Mouse (Mus musculus) cerebellum, adult 8-10 months (tissue): ENCODE data around the gene Kirrel.

Experiments
- DNase-seq: peaks from one replicate; pipeline ENCODE4 v3.0.0; 2022

Gene Kirrel

DNA sequence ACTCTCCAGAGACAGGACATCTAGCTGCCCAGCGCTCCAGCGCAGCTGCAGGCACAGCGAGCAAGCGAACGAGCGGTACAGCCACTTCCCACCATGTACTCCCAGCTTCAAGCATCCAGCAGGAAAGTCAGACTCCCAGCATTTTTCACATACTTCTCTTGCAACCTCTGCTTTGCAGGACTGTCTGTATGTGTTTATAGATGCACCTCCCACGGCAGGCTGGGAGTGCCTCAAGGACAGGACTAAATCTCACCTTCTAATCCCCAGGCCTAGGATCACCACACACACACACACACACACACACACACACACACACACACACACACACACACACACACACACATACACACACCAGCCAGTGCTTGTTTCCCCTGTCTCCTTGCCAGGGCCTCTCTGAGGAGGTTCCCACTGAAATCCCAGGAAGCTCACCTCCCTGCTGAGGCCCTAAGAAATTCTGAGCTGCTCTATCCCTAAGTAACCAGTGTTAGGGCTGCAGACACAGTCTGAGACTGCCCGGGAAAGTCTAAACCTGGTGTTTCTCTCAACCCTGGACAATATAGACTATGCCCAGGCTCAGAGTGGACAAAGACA lies 9.2 kb downstream of the Kirrel start:
- no peak for DNase-seq

DNA sequence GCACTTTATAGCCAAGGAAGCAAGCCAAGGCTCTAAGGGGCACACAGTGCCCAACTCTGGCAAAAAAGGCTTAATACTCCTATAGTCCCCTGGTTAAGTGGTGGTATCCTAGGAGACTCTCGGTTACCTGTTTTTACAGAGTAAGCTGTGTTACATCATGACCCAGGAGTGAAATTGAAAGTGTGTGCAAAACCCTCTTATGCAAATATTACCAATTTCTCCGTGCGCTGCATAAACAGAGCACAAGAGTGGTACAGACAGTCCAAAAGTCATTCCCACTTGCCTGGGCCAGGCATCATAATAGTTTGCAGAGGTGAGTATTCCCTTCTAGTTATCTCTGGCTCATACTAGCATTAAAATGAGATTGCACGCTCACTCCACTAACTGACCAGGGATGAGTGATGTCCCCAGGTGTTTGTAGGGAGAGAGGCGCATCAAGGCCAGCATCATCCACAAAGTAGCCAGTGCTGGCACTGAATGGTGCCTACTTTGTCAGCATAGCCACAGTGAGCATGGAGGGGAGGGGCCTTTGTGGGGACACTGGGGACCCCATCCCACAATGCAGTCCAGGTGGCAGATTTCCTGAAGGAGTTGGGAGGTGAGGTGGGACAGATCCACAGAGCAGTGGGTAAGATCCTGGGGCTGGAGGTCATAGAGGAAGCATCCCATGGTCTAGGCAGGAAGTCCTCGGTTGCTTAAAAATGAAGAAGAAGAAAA lies 10.3 kb downstream of the Kirrel start:
- DNase-seq, result no peak

DNA sequence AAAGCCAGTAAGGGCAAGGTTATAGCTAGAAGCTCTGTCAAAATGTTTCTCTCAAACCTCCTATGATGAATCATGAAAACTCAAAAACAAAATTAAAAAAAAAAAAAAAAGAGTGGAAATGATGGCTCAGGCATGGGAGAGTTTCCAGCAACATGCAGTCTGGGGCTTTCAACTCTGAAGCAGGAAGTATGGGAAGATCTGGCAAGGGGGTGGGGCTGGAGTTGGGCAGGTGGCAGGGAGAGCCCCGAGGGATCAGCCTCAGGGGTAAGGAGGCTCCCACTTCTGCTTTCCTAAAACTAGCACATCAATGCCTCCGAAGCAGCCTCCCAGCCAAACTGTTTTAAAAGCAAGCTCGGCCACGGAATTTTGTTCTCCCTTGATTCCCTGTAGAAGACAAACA lies 11.4 kb downstream of the Kirrel start:
- DNase-seq, result no peak

DNA sequence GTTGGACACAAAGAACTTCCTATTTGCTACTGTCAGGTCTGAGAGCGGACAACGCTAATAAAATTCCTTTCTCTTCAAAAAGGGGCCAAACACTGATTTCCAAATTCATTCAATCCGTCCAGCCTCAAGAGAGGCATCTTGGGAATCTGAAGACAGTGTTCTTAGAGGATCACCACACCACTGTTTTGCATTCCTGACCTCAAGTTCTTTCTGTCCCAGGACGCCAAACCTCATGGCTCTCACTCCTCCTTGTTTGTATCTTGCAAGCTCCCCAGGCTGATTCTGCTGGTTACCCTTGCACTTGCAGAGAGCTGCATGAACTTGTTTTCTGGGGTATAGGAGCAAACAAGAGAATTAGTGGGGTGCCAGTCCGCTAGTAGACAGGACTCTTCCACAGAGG lies 12.2 kb downstream of the Kirrel start:
- DNase-seq, result no peak

DNA sequence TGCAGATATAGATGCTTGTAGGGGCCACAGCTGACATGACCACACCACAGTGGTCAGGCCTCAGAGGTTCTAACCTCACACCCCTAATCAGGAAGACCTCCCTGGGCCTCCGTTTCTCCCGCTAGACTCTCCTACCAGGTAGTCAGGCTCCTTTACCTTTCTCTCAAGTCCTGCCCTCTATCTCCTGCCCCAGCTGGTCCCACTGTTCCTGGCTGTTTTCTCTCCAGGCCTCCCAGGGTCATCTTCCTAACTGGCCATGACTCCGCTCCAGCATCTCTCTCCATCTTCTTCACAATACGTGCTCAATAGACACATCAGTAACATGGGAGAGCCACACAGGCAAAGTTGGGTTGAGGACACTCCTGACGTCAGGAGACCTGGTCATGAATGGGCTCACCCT lies 12.9 kb downstream of the Kirrel start:
- no peak for DNase-seq

DNA sequence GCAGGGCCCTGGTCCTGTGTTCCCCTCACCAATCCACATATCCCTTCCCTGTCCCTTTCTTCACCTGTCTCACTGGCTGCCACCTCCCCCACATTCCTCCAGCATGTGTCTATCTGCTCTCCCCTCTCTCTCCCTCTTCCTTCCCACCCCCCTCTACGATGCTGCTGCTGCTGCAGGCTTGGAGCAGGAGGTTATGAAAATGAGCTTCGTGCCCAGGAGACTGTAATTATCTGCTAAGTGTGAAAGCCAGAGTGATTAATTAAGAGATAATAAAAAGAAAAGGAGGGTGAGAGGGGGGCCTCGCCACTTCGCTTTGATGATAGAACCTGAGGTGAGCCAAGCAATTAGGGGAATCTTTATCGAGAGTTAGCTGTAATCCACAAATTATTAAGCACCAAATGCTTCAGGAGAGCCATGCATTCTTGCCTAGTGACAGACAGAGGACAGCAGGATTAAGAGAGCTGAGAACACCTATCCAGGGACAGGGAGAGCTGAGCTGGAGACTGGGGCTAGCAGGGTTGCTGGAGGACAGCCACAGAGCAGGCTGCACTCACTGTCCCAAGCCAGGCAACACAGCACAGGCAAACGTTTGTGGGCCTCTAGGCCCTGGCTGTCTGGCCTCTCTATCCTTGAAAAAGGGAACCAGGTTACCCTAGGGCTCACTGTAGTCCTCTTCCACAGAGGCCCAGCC lies 13.6 kb downstream of the Kirrel start:
- DNase-seq, result no peak

DNA sequence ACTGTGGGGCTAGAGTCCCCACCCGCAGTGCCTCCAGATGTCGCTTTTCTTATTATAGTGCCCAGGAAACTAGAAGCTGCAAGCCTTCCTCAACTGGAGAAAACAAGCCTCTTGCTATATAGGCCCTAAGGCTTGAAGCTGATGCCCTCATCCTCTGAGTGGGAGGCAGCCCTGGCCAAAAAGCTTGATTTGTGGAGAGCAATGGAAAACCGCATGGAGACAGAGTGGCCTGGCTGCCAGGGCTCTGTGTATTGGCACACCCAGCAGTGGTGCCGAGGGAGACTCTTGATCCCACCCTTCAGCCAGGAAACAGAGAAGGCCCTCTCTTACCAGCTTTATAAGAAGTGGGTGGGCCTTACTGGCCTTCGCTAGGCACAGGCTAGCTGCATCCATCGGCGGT lies 15.4 kb downstream of the Kirrel start:
- DNase-seq, result no peak

DNA sequence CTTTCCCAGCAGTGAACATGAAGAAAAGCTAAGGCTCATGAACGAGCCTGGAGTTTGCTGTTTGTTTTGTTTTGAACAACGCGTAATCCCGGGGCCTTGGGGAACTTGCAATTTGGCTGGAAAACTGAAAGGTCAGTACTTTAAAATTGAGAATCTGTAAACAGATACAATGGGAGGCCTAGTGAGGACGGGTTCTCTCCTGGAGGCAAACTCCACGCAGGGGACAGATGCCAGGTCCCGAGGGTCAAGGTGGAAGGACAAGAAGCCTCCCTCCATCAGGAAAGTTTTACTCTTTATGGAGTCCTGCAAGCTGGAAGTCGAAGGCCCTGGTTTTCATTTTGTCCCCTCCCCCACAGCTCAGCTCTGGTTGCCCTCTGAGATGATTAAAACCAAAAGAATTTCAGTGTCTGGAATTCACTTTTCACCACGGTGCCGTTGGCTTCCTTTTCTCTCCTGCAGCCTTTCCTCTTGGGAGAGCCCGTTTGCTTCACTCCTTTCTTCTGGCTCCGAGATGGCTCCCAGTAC lies 16.7 kb downstream of the Kirrel start:
- DNase-seq, result no peak

DNA sequence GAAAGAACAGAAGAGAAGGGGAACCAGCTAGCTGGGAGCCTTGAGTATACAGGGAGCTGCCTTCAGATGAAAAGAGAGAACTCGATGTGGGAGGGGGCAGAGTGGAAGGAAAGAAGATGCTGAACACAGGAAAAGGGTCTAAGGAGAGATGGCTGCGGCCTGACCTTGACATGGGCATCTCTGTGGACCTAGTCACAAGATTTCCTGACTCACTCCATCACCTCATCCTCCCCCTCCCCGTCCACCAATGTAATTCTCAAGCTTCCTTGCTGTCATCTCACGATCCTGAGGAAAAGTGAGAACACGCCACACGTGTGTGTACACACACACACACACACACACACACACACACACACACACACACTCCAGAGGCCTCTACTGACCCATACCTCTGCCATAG lies 17.2 kb downstream of the Kirrel start:
- DNase-seq, result no peak

DNA sequence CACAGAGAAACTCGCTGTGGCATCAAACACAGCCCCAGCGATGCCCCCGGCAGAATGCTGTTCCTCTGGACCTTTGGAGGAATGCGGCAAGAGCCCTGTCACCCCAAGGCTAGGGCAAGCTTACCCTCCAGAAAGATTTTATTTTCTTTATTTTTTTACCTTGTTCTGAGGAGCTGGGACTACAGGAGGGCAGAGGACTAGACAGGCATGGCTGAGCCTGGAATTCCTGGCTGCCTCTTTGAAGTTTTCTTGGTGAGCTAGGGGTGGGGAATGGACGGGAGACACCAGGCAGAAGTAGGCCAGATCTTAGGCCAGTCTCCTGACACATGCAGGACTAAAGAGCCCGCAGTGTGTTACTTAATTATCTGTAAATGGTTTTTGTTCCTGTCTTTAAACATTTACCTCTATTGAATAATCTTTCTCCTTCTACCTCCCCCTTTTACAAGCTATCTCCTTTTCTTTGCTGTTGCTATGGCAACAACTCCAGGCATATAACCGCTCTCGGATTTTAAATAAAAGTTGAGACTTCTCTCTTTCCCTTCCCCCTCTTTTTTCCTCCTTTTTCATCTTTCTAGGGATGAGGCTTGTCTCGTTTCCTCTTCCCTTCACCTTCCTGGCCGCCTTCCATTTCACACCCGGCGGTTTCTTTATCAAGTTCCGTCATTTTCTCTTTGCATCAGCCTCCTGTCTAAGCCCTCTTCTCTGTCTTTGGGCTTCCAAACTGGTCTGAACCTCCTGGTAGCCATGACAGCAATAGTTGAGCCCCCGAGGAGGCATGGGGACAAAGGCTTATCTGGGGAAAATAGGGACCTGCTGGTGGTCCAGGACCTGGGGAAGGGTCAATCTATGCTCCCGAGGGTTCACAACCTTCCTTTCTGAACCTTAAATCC lies 19.9 kb downstream of the Kirrel start:
- DNase-seq, result no peak

DNA sequence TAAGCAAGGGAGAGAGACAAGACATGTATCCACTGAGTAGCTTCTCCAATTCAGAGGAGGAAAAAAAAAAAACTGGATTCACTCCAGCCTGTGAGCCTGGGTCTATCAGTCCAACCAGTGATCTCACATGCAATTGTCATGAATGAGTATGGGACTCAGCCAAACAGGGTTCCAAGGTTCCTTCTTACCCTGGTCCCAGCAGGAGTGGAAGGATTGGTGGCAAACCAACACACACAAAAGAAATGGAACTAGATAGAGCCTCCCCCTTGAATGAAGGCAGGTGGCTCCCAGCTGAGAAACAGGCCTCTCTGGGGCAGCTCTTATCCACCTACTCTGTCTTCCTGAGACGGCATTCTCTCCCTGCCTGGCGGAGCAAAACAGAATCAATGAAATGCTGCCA lies 21.5 kb downstream of the Kirrel start:
- DNase-seq, result no peak

DNA sequence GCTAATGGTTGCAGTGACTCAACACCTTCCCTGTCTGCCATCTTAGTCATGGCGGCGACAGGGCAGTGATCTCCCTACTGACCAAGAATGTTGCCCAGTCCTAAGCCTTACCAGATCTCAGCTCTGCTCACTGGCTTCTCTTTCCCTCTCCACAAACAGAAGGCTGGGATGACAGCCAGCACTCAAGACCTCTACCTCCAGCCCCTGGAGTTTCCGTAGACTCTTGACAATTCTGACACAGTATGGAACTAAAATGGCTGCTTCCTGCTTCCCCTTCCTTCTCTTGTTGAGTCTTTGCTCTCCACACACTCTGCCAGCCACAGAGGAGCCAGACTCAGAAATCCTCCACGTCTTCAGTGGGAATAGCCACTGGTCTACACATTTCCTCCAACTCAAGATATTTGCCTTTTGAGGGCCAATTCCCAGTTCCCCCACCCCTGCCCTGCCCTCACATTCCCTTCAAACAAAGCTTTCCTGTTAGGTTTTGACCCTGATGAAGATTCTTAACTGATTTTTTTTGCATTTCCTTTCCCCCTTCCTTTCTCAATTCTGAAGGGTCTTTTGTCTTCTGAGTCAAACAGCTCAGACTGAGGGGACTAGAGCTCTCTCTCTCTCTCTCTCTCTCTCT lies 22.3 kb downstream of the Kirrel start:
- DNase-seq, result no peak

DNA sequence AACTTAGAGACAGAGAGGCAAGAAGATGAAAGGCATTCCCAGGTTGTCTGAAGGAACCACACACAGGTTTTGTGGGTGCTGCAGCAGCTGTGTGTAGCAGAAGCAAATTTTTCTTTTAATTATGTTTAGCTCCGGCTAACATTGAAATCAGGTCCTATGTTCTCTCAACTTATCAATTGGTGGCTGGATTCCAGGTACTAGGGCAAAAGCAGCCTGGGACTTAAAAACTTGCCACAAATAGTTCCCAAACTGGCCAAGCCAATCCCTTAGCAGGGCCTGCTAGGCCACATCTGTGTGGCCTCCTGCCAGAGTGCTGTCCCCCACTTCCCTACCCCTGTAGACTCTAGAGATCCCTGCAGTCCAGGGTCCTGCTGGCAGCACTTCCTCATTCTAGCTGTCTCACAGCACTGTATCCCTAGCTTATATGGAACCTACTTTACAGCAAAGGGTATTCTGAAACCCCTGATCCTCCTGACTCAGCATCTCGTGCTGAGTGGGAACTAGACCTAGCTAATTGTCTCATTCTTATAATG lies 23.2 kb downstream of the Kirrel start:
- DNase-seq, result no peak

DNA sequence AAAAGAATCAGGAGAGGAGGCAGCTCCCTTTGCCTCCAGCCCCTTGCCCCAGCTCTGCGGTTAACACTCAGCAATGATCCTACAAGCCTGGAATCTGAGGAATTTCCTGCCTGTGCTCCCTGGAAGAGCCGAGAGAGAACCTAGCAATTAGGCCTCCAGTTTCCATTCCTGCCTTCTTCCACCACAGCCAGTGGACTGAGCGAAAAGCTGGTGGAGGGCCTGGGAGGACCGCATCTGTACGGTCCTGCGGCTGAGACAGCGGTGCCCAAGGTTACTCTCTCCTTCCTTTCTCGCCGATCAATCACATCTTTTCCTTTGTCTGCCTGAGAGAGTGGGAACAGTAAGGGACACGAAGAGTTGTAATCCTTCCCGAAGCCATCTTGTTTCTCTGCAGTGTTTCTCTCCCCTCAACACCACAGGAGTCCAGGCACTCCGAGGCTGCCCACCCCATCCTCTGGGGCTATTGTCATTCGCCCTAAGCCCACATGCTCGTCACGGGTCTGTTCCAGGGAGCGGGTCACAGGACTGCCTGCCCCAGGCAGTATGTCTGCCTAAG lies 23.8 kb downstream of the Kirrel start:
- DNase-seq, result no peak

DNA sequence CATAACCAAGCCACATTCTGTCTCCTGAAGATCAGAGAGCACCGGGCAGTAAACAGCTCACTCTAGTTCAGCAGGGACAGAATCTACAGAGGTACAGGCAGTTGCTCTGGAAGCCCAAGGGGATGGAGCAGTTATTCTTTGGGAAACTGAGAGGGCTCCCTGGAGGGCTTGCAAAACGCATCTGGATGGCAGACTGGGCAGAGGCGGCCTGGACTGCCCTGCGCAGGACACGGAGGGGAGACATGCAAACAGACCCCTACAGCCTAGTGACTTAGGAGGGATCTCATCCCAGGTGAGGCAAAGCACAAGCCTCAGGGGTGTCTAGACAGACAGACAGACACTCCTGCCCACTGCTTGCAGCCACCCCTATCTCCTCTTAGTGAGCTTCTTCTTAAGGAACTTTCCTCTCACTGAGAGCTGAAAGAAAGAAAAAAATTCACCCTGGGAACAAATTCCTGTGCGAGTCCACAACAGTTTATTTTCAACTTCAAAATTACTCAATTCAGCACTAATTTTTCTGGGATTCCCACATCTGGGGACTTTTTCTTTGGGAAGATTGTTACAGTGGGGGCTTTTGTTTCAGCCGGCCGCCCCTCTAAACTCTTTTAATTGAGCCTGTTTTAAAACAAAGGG lies 24.4 kb downstream of the Kirrel start:
- no peak for DNase-seq

DNA sequence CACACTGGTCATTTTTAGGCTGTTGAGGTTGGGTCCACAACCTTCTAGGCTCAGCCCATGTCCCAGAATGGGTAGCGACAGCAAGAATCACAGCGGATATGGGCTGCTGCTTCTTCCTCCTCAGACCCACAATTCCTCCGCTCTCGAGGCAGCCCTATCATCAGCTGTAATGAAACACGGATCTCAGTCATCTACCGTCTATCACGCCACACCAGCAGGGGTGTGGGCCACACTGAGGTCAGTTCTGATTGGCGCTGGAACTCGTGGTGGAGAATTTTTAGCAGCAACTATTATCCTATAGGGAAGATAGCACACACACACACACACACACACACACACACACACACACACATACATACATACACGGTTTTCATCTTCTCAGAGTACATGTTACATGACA lies 25.1 kb downstream of the Kirrel start:
- DNase-seq, result no peak

DNA sequence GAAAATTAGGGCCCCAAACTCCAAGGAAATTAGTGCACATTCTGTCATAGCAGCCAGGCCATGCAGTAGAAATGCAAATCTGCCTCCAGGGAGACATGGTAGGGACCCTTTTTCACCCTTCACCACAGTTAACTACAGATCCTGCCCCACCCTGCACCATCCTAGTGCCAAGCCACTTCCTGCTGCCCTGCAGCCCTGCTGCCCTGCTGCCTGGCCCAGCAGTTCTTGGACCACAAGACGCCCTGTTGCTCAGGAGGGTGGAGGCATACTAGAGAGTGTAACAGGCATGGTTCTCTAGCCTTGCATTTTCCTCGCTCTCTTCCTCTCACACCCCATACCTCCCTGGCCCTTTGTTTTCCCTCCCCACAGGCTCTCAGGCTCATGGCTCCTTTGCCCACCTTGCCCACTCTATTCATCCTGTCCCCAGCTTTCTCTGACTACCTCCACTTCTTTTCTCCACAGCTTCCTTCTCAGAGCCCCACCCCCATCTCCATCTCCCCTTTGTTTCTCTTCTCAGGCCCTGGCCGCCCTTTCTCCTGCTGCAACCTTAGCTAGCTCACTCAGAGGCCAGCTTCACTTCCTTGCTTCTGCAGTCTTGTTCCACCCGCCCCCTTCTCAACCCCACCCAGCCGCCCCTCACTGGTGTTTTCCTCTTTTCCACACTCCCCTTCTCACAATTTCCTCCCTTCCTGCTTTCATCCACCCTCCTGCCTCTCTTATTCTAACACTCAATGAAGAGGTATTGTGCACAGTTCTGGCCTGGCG lies 29.9 kb downstream of the Kirrel start:
- DNase-seq, result no peak

DNA sequence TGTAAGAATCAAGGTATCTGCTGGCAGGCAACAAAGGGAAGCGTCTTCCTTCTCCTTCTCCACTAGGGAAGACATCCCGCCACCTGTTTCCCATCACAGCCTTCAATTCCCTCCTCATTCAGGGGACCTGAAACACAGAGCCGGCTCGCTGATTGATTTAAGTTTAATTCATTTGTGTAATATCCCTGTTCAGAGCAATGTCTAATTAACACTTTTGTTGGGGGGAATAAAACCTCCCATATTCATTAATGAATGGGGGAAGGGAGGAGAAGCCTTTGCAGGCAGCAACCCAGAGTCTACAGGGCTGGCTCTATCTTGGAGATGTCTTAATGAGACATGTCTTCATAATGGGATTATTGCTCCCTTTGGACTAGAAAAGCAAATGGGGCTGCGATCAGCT lies 34.3 kb downstream of the Kirrel start:
- DNase-seq, result no peak

DNA sequence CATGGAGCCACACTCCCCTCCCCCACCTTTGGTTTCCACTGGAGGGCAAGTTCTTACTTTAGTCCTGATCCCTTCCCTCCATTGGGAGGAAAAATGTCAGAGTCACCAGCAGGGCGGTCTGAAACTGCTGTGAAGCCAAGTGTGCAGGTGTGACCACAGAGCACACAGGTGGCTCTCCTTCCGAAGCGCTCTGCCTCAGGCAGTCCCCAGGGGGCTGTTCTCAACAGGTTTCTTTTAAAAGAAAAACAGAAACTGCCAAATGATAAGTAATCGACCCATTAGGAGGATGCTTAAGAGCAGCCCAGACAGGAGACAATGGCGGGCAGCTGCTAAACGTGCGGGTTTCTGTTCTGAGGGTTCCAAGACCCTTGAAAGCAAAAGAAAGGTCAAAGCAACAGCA lies 37.8 kb downstream of the Kirrel start:
- DNase-seq, result no peak

DNA sequence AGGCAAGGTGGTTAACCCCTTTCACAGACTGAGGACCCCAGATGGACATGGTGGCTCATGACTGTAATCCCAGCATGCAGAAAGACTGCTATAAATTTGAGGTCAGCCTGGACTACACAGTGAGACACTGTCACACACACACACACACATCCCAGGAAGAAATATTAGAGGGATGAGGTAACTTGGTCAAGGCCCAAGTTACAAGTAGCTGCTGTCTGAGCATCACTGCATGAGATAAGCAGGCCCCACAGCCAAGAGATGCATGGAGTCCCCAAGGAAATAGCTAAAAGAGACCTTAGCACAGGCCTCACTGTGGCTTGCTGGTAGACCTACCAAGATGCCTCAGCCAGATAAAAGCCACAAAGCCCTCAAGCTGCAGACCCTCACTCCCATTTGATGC lies 39.6 kb downstream of the Kirrel start:
- no peak for DNase-seq
